Mouse (Mus musculus): ENCODE results near the gene Dnah10. TPM values are rescaled to one million over a fixed set of nuclear protein-coding genes. Genes with fewer than 3 reads are reported as not detected.

Dnah10 gene
- polyA plus RNA-seq, 1 experiment from 2014 or later: 0.95 TPM

GRCm38 (mm10) chr5:124822128-124822894, 97.4 kb downstream of the Dnah10 start:
- no peak for ATAC-seq
- H3K4me3 ChIP-seq (ENCODE audit: low read depth, low read length): no peak overlapping the region
- H3K36me3 ChIP-seq (ENCODE audit: insufficient read depth, low read length): no peaks in the 10 kb centered on the region
- no peak overlapping the region for H3K9ac ChIP-seq (replicated peaks; ENCODE audit: low read depth)
- no peaks in the 10 kb centered on the region for H3K4me1 ChIP-seq (ENCODE audit: insufficient read depth, low read depth, low read length)
- DNase-seq (ENCODE audit: low spot score): no peak
- WGBS: 64% methylated on average over 18 of the region's 18 CpGs
- no peak for TF ChIP-seq CTCF (IDR thresholded peaks at IDR 0.05)
- TF ChIP-seq EP300 (IDR thresholded peaks at IDR 0.05): no peak
- H3K4me2 ChIP-seq (replicated peaks; ENCODE audit: low read depth, low read length): no peak overlapping the region
- H3K27me3 ChIP-seq (replicated peaks; ENCODE audit: insufficient read depth, low read length): no peaks in the 10 kb centered on the region
- H3K9me3 ChIP-seq (ENCODE audit: low read length): no peaks in the 10 kb centered on the region
- no peak overlapping the region for H3K27ac ChIP-seq (ENCODE audit: low read length)

- no peak overlapping the region for H3K4me2 ChIP-seq (replicated peaks; ENCODE audit: low read depth, low read length)
- no peaks in the 10 kb centered on the region for H3K9me3 ChIP-seq (ENCODE audit: low read length)
- no peak overlapping the region for H3K4me3 ChIP-seq (ENCODE audit: low read depth, low read length)
- no peaks in the 10 kb centered on the region for H3K36me3 ChIP-seq (ENCODE audit: insufficient read depth, low read length)
- no peaks in the 10 kb centered on the region for H3K27me3 ChIP-seq (replicated peaks; ENCODE audit: insufficient read depth, low read length)
- no peak overlapping the region for H3K27ac ChIP-seq (ENCODE audit: low read length)
- H3K9ac ChIP-seq (replicated peaks; ENCODE audit: low read depth): no peak overlapping the region
- DNase-seq (ENCODE audit: low spot score) (no peak), ATAC-seq (no peak)
- no peaks in the 10 kb centered on the region for H3K4me1 ChIP-seq (ENCODE audit: insufficient read depth, low read depth, low read length)
- TF ChIP-seq CTCF (IDR thresholded peaks at IDR 0.05): no peak
- WGBS: 90% methylated on average over 12 of the region's 12 CpGs
Measured at GRCm38 (mm10) chr5:124830331-124830730, 105.4 kb downstream of the Dnah10 start.

GRCm38 (mm10) chr5:124835218-124835617, 110.3 kb downstream of the Dnah10 start:
- H3K9me3 ChIP-seq (ENCODE audit: low read length): no peaks in the 10 kb centered on the region
- no peak overlapping the region for H3K4me3 ChIP-seq (ENCODE audit: low read depth, low read length)
- TF ChIP-seq CTCF (IDR thresholded peaks at IDR 0.05): no peak
- no peak for TF ChIP-seq EP300 (IDR thresholded peaks at IDR 0.05)
- no peaks in the 10 kb centered on the region for H3K36me3 ChIP-seq (ENCODE audit: insufficient read depth, low read length)
- no peak overlapping the region for H3K27ac ChIP-seq (ENCODE audit: low read length)
- no peak overlapping the region for H3K4me2 ChIP-seq (replicated peaks; ENCODE audit: low read depth, low read length)
- H3K27me3 ChIP-seq (replicated peaks; ENCODE audit: insufficient read depth, low read length): no peaks in the 10 kb centered on the region
- 93% methylated on average over 15 of the region's 15 CpGs for WGBS
- H3K4me1 ChIP-seq (ENCODE audit: insufficient read depth, low read depth, low read length): no peaks in the 10 kb centered on the region
- no peak overlapping the region for H3K9ac ChIP-seq (replicated peaks; ENCODE audit: low read depth)
- DNase-seq (ENCODE audit: low spot score) (no peak), ATAC-seq (no peak)

- H3K36me3 ChIP-seq (ENCODE audit: insufficient read depth, low read length): no peaks in the 10 kb centered on the region
- H3K4me2 ChIP-seq (replicated peaks; ENCODE audit: low read depth, low read length): no peak overlapping the region
- no peak overlapping the region for H3K9ac ChIP-seq (replicated peaks; ENCODE audit: low read depth)
- TF ChIP-seq EP300 (IDR thresholded peaks at IDR 0.05): no peak
- no peak overlapping the region for H3K27ac ChIP-seq (ENCODE audit: low read length)
- H3K4me1 ChIP-seq (ENCODE audit: insufficient read depth, low read depth, low read length): no peaks in the 10 kb centered on the region
- DNase-seq (ENCODE audit: low spot score): no peak
- no peaks in the 10 kb centered on the region for H3K27me3 ChIP-seq (replicated peaks; ENCODE audit: insufficient read depth, low read length)
- H3K9me3 ChIP-seq (ENCODE audit: low read length): no peaks in the 10 kb centered on the region
- 84% methylated on average over 10 of the region's 10 CpGs for WGBS
- ATAC-seq: no peak
- H3K4me3 ChIP-seq (ENCODE audit: low read depth, low read length): no peak overlapping the region
Measured at GRCm38 (mm10) chr5:124836075-124836474, 111.2 kb downstream of the Dnah10 start.

- ATAC-seq (no peak), DNase-seq (ENCODE audit: low spot score) (no peak)
- no peaks in the 10 kb centered on the region for H3K4me1 ChIP-seq (ENCODE audit: insufficient read depth, low read depth, low read length)
- TF ChIP-seq EP300 (IDR thresholded peaks at IDR 0.05) (no peak), CTCF (IDR thresholded peaks at IDR 0.05) (no peak)
- H3K9ac ChIP-seq (replicated peaks; ENCODE audit: low read depth): no peak overlapping the region
- H3K36me3 ChIP-seq (ENCODE audit: insufficient read depth, low read length): no peaks in the 10 kb centered on the region
- H3K27ac ChIP-seq (ENCODE audit: low read length): no peak overlapping the region
- no peaks in the 10 kb centered on the region for H3K9me3 ChIP-seq (ENCODE audit: low read length)
- no peaks in the 10 kb centered on the region for H3K27me3 ChIP-seq (replicated peaks; ENCODE audit: insufficient read depth, low read length)
- 52% methylated on average over 4 of the region's 4 CpGs for WGBS
- H3K4me2 ChIP-seq (replicated peaks; ENCODE audit: low read depth, low read length): no peak overlapping the region
- H3K4me3 ChIP-seq (ENCODE audit: low read depth, low read length): no peak overlapping the region
Measured at GRCm38 (mm10) chr5:124836621-124837020, 111.7 kb downstream of the Dnah10 start.

DNA sequence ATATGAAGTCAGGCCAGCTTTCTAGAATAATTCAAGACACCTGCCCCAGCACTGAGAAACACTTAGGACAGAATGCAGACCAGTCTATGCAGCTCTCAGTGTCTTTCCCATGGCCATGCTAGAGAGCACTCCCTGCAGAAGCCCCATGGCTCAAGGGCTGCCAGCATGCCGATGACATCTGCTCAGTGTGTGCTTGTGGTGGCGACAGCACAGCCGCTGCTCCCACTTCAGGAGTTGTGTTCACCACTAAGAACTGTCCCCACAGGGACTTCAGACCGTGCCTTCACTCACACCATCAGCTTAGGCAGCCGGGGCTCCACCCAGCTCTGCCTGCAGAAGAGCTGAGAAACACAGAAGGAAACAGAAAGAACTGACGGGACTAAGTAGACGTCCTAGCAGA, 115.3 kb downstream of the Dnah10 start:
- WGBS: 69% methylated on average over 7 of the region's 7 CpGs
- ATAC-seq: no peak
- no peak overlapping the region for H3K4me2 ChIP-seq (replicated peaks; ENCODE audit: low read depth, low read length)

More for the DNA sequence above, 115.3 kb downstream of the Dnah10 start:
- Histone ChIP-seq H3K4me1 (ENCODE audit: insufficient read depth, low read depth, low read length) (no peaks in the 10 kb centered on the region), H3K9ac (replicated peaks; ENCODE audit: low read depth) (no peak overlapping the region), H3K9me3 (ENCODE audit: low read length) (no peaks in the 10 kb centered on the region), H3K27ac (ENCODE audit: low read length) (no peak overlapping the region), H3K27me3 (replicated peaks; ENCODE audit: insufficient read depth, low read length) (no peaks in the 10 kb centered on the region), H3K4me3 (ENCODE audit: low read depth, low read length) (no peak overlapping the region), H3K36me3 (ENCODE audit: insufficient read depth, low read length) (no peaks in the 10 kb centered on the region)
- TF ChIP-seq EP300 (IDR thresholded peaks at IDR 0.05): no peak
- TF ChIP-seq CTCF (IDR thresholded peaks at IDR 0.05): no peak
- no peak for DNase-seq (ENCODE audit: low spot score)
